Mouse (Mus musculus) adrenal gland, adult (tissue): ENCODE measurements at regions not wholly inside any gene's neighbourhood (a gene's known extent, or its start where the extent isn't known, plus 50 kb on each side); places are given as distances from the start of the nearest gene placed in this dataset.

Experiments
- DNase-seq, 2 experiments: peaks; one replicate each; pipeline ENCODE4 v3.0.0; 2022 to 2023; ENCODE audit warnings: low spot score in 1 of 2; ENCODE audit not compliant: inconsistent age in 2 of 2

- DNase-seq: no peak
These were observed 54.5 kb upstream of the Meis1 start for GRCm38 (mm10) chr11:19073265-19073664.

GRCm38 (mm10) chr11:19073887-19074564 lies 55.2 kb upstream of the Meis1 start:
- no peak for DNase-seq

GRCm38 (mm10) chr11:19091101-19091857 lies 72.5 kb upstream of the Meis1 start:
- DNase-seq: no peak

GRCm38 (mm10) chr11:19092967-19093745 lies 74.4 kb upstream of the Meis1 start:
- DNase-seq: no peak

GRCm38 (mm10) chr11:19093749-19094148 lies 75.0 kb upstream of the Meis1 start:
- DNase-seq: no peak

GRCm38 (mm10) chr11:19094183-19094582 lies 75.4 kb upstream of the Meis1 start:
- DNase-seq: no peak

- no peak for DNase-seq
These were observed 84.3 kb upstream of the Meis1 start for GRCm38 (mm10) chr11:19102981-19103568.

GRCm38 (mm10) chr11:19107180-19107579 lies 88.4 kb upstream of the Meis1 start:
- no peak for DNase-seq

GRCm38 (mm10) chr11:19109055-19109454 lies 90.3 kb upstream of the Meis1 start:
- no peak for DNase-seq

- peak; percentile 82 to 94 for DNase-seq
These were observed 93.3 kb upstream of the Meis1 start for GRCm38 (mm10) chr11:19111916-19112575.

GRCm38 (mm10) chr11:19117121-19117520 lies 98.3 kb upstream of the Meis1 start:
- DNase-seq: peak; percentile 73 to 83

- DNase-seq: no peak
These were observed 99.5 kb upstream of the Meis1 start for GRCm38 (mm10) chr11:19118258-19118657.

- peak; percentile 20 to 67 for DNase-seq
These were observed 101.4 kb upstream of the Meis1 start for GRCm38 (mm10) chr11:19119927-19120827.

GRCm38 (mm10) chr11:19120871-19121270 lies 102.1 kb upstream of the Meis1 start:
- no peak for DNase-seq

GRCm38 (mm10) chr11:19135375-19136050 lies 116.7 kb upstream of the Meis1 start:
- DNase-seq: no peak

- DNase-seq: peak in 1 of 2 experiments; percentile 38
These were observed 119.6 kb upstream of the Meis1 start for GRCm38 (mm10) chr11:19138423-19138822.

GRCm38 (mm10) chr11:19138831-19139230 lies 120.0 kb upstream of the Meis1 start:
- DNase-seq: no peak

GRCm38 (mm10) chr11:19143267-19144000 lies 124.6 kb upstream of the Meis1 start:
- DNase-seq: peak; percentile 22 to 55
